Mouse (Mus musculus): ENCODE measurements around the gene Iqsec1. TPM values are rescaled to one million over a fixed set of nuclear protein-coding genes. Genes with fewer than 3 reads are reported as not detected.
"Not testable (repeated sequence)": the region's sequence is repeated elsewhere in the genome, so short reads cannot be mapped to it uniquely, and the experiment has no call there.

Iqsec1 gene
- total and polyA plus RNA-seq, 3 experiments = 2.0 to 48.2 (median 39.2) TPM

DNA sequence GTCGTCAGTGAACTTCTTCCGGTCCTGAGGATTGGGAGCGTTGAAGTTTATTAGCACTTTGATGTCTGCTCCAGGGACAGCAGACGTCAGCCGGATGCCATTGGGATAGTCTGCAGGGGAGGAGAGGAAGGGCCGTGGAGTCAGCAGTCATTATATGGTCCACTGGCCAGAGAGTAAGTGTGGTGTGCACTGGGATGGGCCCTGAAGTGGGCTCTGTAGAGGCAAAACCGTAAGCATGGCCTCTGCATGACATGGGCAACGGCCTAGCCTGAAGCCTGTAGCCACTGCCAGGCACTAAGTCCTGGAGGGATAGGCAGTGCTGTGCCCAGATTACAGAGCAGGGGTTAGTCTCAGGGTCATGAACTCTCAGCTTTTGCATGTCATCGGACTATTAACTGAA, 319.8 kb downstream of the Iqsec1 start:
- Histone ChIP-seq H3K27me3 (ENCODE audit: insufficient read depth, low read length) (no peaks in the 10 kb centered on the region), H3K4me3 (ENCODE audit: low read depth, low read length) (no peak overlapping the region), H3K36me3 (replicated peaks) (peaks cover 94% of the 10 kb centered on the region), H3K9me3 (replicated peaks) (no peaks in the 10 kb centered on the region), H3K4me1 (ENCODE audit: insufficient read depth, low read depth, low read length) (no peaks in the 10 kb centered on the region)
- TF ChIP-seq POLR2AphosphoS5 (IDR thresholded peaks at IDR 0.05; ENCODE audit: insufficient replicate concordance, low read depth, low read length) (no peak), GATA2 (IDR thresholded peaks at IDR 0.05; ENCODE audit: borderline replicate concordance, low read depth, low read length) (no peak), CTCF (IDR thresholded peaks at IDR 0.05; ENCODE audit: low read depth, low read length) (no peak), TAL1 (conservative IDR thresholded peaks at IDR 0.05; ENCODE audit: low read depth, low read length) (no peak), GATA1 (IDR thresholded peaks at IDR 0.05; ENCODE audit: borderline replicate concordance, low read length) (no peak)
- DNase-seq (ENCODE audit: low spot score) = no peak
- no peak for ATAC-seq (ENCODE audit: extremely low read depth, insufficient number of reproducible peaks, low FRiP score, poor library complexity, severe bottlenecking)

- DNase-seq (ENCODE audit: low spot score) = no peak
- Histone ChIP-seq H3K4me3 (ENCODE audit: low read depth, low read length) (no peak overlapping the region), H3K9me3 (replicated peaks) (no peaks in the 10 kb centered on the region), H3K36me3 (replicated peaks) (peaks cover 72% of the 10 kb centered on the region), H3K27me3 (ENCODE audit: insufficient read depth, low read length) (no peaks in the 10 kb centered on the region), H3K4me1 (ENCODE audit: insufficient read depth, low read depth, low read length) (peaks cover 8% of the 10 kb centered on the region)
- TF ChIP-seq GATA1 (IDR thresholded peaks at IDR 0.05; ENCODE audit: borderline replicate concordance, low read length) = no peak
- TF ChIP-seq GATA2 (IDR thresholded peaks at IDR 0.05; ENCODE audit: borderline replicate concordance, low read depth, low read length) = no peak
- no peak for TF ChIP-seq CTCF (IDR thresholded peaks at IDR 0.05; ENCODE audit: low read depth, low read length)
- TF ChIP-seq POLR2AphosphoS5 (IDR thresholded peaks at IDR 0.05; ENCODE audit: insufficient replicate concordance, low read depth, low read length) = no peak
- no peak for ATAC-seq (ENCODE audit: extremely low read depth, insufficient number of reproducible peaks, low FRiP score, poor library complexity, severe bottlenecking)
Observed at GRCm38 (mm10) chr6:90663736-90664135, 324.7 kb downstream of the Iqsec1 start.

DNA sequence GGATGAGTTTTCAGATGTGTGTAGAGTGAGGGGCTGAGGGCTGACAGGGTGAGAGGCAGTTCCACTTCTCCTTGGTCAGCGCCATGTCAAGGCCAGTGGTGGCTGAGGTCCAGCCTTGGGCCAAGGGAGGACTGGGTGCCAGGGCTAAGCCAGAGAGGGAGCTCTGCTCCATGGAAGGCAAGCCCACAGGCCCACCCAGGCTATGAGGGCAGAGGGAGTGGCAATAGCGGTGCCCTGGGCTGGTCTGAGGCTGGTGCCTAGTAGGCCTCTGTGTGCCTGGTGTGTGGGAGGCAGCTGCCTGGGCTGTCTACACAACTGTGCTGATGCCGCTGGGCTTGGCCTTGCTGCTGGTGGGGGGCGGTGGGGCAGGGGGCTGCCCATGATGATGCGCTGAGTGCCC, 326.3 kb downstream of the Iqsec1 start:
- Histone ChIP-seq H3K36me3 (replicated peaks) (peaks cover 56% of the 10 kb centered on the region), H3K4me1 (ENCODE audit: insufficient read depth, low read depth, low read length) (peaks cover 8% of the 10 kb centered on the region), H3K27me3 (ENCODE audit: insufficient read depth, low read length) (peaks cover 4% of the 10 kb centered on the region; the same call in 1 of the 2 replicates), H3K4me3 (ENCODE audit: low read depth, low read length) (no peak overlapping the region), H3K9me3 (replicated peaks) (no peaks in the 10 kb centered on the region)
- DNase-seq (ENCODE audit: low spot score) (no peak), ATAC-seq (ENCODE audit: extremely low read depth, insufficient number of reproducible peaks, low FRiP score, poor library complexity, severe bottlenecking) (no peak)
- no peak for TF ChIP-seq GATA1 (IDR thresholded peaks at IDR 0.05; ENCODE audit: borderline replicate concordance, low read length)
- no peak for TF ChIP-seq TAL1 (conservative IDR thresholded peaks at IDR 0.05; ENCODE audit: low read depth, low read length)
- TF ChIP-seq GATA2 (IDR thresholded peaks at IDR 0.05; ENCODE audit: borderline replicate concordance, low read depth, low read length) = no peak

- DNase-seq (ENCODE audit: low spot score) (no peak), ATAC-seq (ENCODE audit: extremely low read depth, insufficient number of reproducible peaks, low FRiP score, poor library complexity, severe bottlenecking) (no peak)
- no peaks in the 10 kb centered on the region for H3K9me3 ChIP-seq (replicated peaks)
- peaks cover 45% of the 10 kb centered on the region for H3K36me3 ChIP-seq (replicated peaks)
- no peak overlapping the region for H3K4me3 ChIP-seq (ENCODE audit: low read depth, low read length)
- no peak for TF ChIP-seq GATA1 (IDR thresholded peaks at IDR 0.05; ENCODE audit: borderline replicate concordance, low read length)
- no peak for TF ChIP-seq GATA2 (IDR thresholded peaks at IDR 0.05; ENCODE audit: borderline replicate concordance, low read depth, low read length)
- TF ChIP-seq CTCF (IDR thresholded peaks at IDR 0.05; ENCODE audit: low read depth, low read length) = no peak
- no peak for TF ChIP-seq TAL1 (conservative IDR thresholded peaks at IDR 0.05; ENCODE audit: low read depth, low read length)
- TF ChIP-seq POLR2AphosphoS5 (IDR thresholded peaks at IDR 0.05; ENCODE audit: insufficient replicate concordance, low read depth, low read length) = no peak
- peaks cover 4% of the 10 kb centered on the region; the same call in 1 of the 2 replicates for H3K27me3 ChIP-seq (ENCODE audit: insufficient read depth, low read length)
- H3K4me1 ChIP-seq (ENCODE audit: insufficient read depth, low read depth, low read length) = peaks cover 8% of the 10 kb centered on the region
Observed at GRCm38 (mm10) chr6:90661029-90661399, 327.5 kb downstream of the Iqsec1 start.

- peaks cover 40% of the 10 kb centered on the region for H3K36me3 ChIP-seq (replicated peaks)
- TF ChIP-seq POLR2AphosphoS5 (IDR thresholded peaks at IDR 0.05; ENCODE audit: insufficient replicate concordance, low read depth, low read length) (no peak), GATA2 (IDR thresholded peaks at IDR 0.05; ENCODE audit: borderline replicate concordance, low read depth, low read length) (no peak), CTCF (IDR thresholded peaks at IDR 0.05; ENCODE audit: low read depth, low read length) (no peak), TAL1 (conservative IDR thresholded peaks at IDR 0.05; ENCODE audit: low read depth, low read length) (no peak)
- H3K4me1 ChIP-seq (ENCODE audit: insufficient read depth, low read depth, low read length) = peaks cover 8% of the 10 kb centered on the region
- ATAC-seq (ENCODE audit: extremely low read depth, insufficient number of reproducible peaks, low FRiP score, poor library complexity, severe bottlenecking) (no peak), DNase-seq (ENCODE audit: low spot score) (no peak)
- H3K9me3 ChIP-seq (replicated peaks) = no peaks in the 10 kb centered on the region
- H3K4me3 ChIP-seq (ENCODE audit: low read depth, low read length) = no peak overlapping the region
- peaks cover 7% of the 10 kb centered on the region; the same call in 1 of the 2 replicates for H3K27me3 ChIP-seq (ENCODE audit: insufficient read depth, low read length)
Observed at GRCm38 (mm10) chr6:90660398-90661028, 328.0 kb downstream of the Iqsec1 start.

DNA sequence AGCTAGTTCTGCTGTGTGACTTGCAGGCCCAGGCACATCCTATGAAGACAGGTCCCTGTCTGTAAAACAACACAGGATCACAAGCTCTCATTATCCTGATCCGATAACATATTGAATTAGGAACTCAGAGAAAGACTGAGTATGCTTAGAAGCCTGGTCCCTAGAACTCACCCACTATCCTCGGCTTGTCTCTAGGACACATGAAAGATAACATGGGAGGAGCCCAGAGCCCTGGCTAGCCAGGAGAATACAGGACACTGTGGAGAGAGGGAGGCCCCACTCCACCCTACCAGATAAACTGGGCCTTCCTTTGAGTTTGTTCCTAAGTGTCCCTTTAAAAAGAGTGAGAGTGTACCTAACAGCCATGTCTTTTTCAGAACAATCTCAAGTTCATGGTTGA, 328.6 kb downstream of the Iqsec1 start:
- peaks cover 34% of the 10 kb centered on the region for H3K36me3 ChIP-seq (replicated peaks)
- peaks cover 8% of the 10 kb centered on the region for H3K4me1 ChIP-seq (ENCODE audit: insufficient read depth, low read depth, low read length)
- no peak for TF ChIP-seq GATA2 (IDR thresholded peaks at IDR 0.05; ENCODE audit: borderline replicate concordance, low read depth, low read length)
- TF ChIP-seq GATA1 (IDR thresholded peaks at IDR 0.05; ENCODE audit: borderline replicate concordance, low read length) = no peak
- TF ChIP-seq TAL1 (conservative IDR thresholded peaks at IDR 0.05; ENCODE audit: low read depth, low read length) = no peak
- TF ChIP-seq CTCF (IDR thresholded peaks at IDR 0.05; ENCODE audit: low read depth, low read length) = no peak
- TF ChIP-seq POLR2AphosphoS5 (IDR thresholded peaks at IDR 0.05; ENCODE audit: insufficient replicate concordance, low read depth, low read length) = no peak
- DNase-seq (ENCODE audit: low spot score) (no peak), ATAC-seq (ENCODE audit: extremely low read depth, insufficient number of reproducible peaks, low FRiP score, poor library complexity, severe bottlenecking) (no peak)
- no peak overlapping the region for H3K4me3 ChIP-seq (ENCODE audit: low read depth, low read length)
- peaks cover 9% of the 10 kb centered on the region for H3K27me3 ChIP-seq (ENCODE audit: insufficient read depth, low read length)
- H3K9me3 ChIP-seq (replicated peaks) = no peaks in the 10 kb centered on the region

DNA sequence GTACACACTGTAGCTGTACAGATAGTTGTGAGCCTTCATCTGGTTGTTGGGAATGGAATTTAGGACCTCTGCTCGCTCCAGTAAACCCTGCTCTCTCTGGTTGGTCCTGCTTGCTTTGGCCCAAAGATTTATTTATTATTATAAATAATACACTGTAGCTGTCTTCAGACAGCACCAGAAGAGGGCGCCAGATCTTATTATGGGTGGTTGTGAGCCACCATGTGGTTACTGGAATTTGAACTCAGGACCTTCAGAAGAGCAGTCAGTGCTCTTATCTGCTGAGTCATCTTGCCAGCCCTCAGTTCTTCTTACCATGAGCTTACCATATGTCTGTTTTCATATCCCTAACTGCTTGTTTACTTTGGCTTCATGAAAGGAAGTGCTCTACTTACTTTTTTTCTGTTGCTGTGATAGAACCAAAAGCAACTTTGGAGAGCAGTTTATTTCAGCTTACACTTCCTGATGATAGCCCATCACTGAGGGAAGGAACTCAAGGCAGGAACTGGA, 332.1 kb downstream of the Iqsec1 start:
- H3K27me3 ChIP-seq (ENCODE audit: insufficient read depth, low read length) = peaks cover 15% of the 10 kb centered on the region
- H3K4me3 ChIP-seq (ENCODE audit: low read depth, low read length); ATAC-seq (ENCODE audit: extremely low read depth, insufficient number of reproducible peaks, low FRiP score, poor library complexity, severe bottlenecking); H3K9me3 ChIP-seq (replicated peaks); H3K4me1 ChIP-seq (ENCODE audit: insufficient read depth, low read depth, low read length); H3K36me3 ChIP-seq (replicated peaks); DNase-seq (ENCODE audit: low spot score): not testable (repeated sequence)
